ENCODE assay signal across 9 mouse cellular contexts in the genomic region with DNA sequence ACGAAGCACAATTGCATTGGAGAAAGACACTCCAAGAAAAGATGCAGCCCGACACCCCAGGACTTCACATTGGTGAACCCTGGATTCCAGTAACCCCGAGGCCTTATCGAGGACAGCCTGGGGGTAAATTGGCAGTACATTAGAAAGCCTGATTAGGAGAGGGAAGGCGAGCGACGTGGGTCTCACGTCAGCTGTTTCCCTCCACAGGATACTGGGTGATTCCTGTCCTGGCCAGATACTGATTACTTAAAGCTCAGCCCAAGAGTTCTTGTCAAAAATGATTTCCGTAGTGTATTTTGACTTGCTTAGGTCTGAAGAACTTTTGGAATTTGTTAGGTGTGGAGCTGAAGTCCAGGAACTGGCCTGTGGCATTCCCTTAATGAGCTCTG.
DNase-seq lines count a peak whose midpoint lies in the region; ATAC-seq and TF ChIP-seq lines count a peak whose summit lies in the region.
"Had no signal": no experiment of that assay in that cellular context is flagged by ENCODE, and none has a peak within 500 bp of the region (broad histone marks: within the 10 kb centered on the region; RNA-seq: fewer than 3 reads in every experiment).

No protein-coding gene starts in this region.

- DNase-seq in layer of hippocampus, adult 2 months (ENCODE audit: low spot score in 2 of 2), result no peak
- DNase-seq in layer of hippocampus, adult 8-10 months (ENCODE audit: low spot score in 2 of 2), result no peak
- peak; percentile 36 to 64 for DNase-seq in kidney, postnatal 25 days
- DNase-seq in lung, postnatal 36 days, result peak; percentile 48
- no peak for DNase-seq in c-Kit-positive CD71-positive TER-119-positive erythroid progenitor cells, embryonic 14.5 days (ENCODE audit: low spot score)
- DNase-seq in urinary bladder, postnatal 14 days (ENCODE audit: low spot score), result no peak

- H3K4me2 ChIP-seq in heart, embryonic 12.5 days, result peak overlapping the region; percentile 57
- no peak overlapping the region for H3K4me2 ChIP-seq in forebrain, embryonic 13.5 days

- no peaks in the 10 kb centered on the region for H3K27me3 ChIP-seq in heart, embryonic 12.5 days (replicated peaks)
- no peaks in the 10 kb centered on the region for H3K27me3 ChIP-seq in forebrain, embryonic 13.5 days

- 15% methylated on average over 9 of the region's 9 CpGs for WGBS in heart, embryonic 12.5 days
- WGBS in forebrain, embryonic 13.5 days, result 66% methylated on average over 9 of the region's 9 CpGs

- H3K4me3 ChIP-seq in layer of hippocampus, adult 2 months, result no peak overlapping the region
- no peak overlapping the region for H3K4me3 ChIP-seq in heart, embryonic 12.5 days
- no peak overlapping the region for H3K4me3 ChIP-seq in forebrain, embryonic 13.5 days

- ATAC-seq in heart, embryonic 12.5 days (ENCODE audit: insufficient number of reproducible peaks, low FRiP score), result peak; percentile 67; the same call in 1 of the 2 replicates
- ATAC-seq in forebrain, embryonic 13.5 days, result no peak; the same call in 1 of the 2 replicates

- no peaks in the 10 kb centered on the region for H3K9me3 ChIP-seq in heart, embryonic 12.5 days (replicated peaks)
- no peaks in the 10 kb centered on the region for H3K9me3 ChIP-seq in forebrain, embryonic 13.5 days (replicated peaks)

- peaks cover 7% of the 10 kb centered on the region; the same call in 1 of the 2 replicates for H3K4me1 ChIP-seq in heart, embryonic 12.5 days (replicated peaks)
- no peaks in the 10 kb centered on the region for H3K4me1 ChIP-seq in forebrain, embryonic 13.5 days

- H3K27ac ChIP-seq in layer of hippocampus, adult 2 months, result peak overlapping the region; percentile 37; the same call in 1 of the 2 replicates
- 0 out of 2 replicates have a peak overlapping the region, but pooled peaks have one; percentile 3 for H3K27ac ChIP-seq in heart, embryonic 12.5 days (ENCODE audit: poor library complexity, severe bottlenecking)
- H3K27ac ChIP-seq in forebrain, embryonic 13.5 days, result no peak overlapping the region
- H3K27ac ChIP-seq: macrophage had no signal

- TF ChIP-seq CTCF in layer of hippocampus, adult 2 months (conservative IDR thresholded peaks at IDR 0.05), result no peak

- no peaks in the 10 kb centered on the region for H3K36me3 ChIP-seq in heart, embryonic 12.5 days
- no peaks in the 10 kb centered on the region for H3K36me3 ChIP-seq in forebrain, embryonic 13.5 days (ENCODE audit: poor library complexity, severe bottlenecking)

- H3K9ac ChIP-seq in heart, embryonic 12.5 days, result no peak overlapping the region
- no peak overlapping the region for H3K9ac ChIP-seq in forebrain, embryonic 13.5 days

Comparison
In these comparisons a context has a peak if more than half of its experiments do, and no peak if none do; other contexts are left out.
1. DNase-seq: peak in kidney, postnatal 25 days (2 of 2) and lung, postnatal 36 days (single experiment); none in layer of hippocampus, adult 2 months (0 of 2), layer of hippocampus, adult 8-10 months (0 of 2), c-Kit-positive CD71-positive TER-119-positive erythroid progenitor cells, embryonic 14.5 days (single experiment) and urinary bladder, postnatal 14 days (single experiment).